Mouse (Mus musculus) olfactory bulb, adult 2 months (tissue): Measurements from ENCODE around the gene Ccdc62.

Source experiments
- CTCF ChIP-seq: fragments of 200-500 bp; IDR thresholded peaks from 2 replicates; pipeline ENCODE4 v1.5.1; 2012; ENCODE audit warnings: low read depth, mild to moderate bottlenecking, low read length, moderate library complexity; ENCODE audit not compliant: insufficient read depth
- POLR2A ChIP-seq: fragments of 200-500 bp; IDR thresholded peaks from 2 replicates; pipeline ENCODE4 v1.6.1; 2012; ENCODE audit warnings: mild to moderate bottlenecking, low read depth, low read length, moderate library complexity; ENCODE audit not compliant: insufficient read depth

- TF ChIP-seq CTCF (no peak), POLR2A (no peak)
Measured at GRCm38 (mm10) chr5:123998370-123998769, 67.9 kb downstream of the Ccdc62 start.
